Mouse (Mus musculus) cortical plate, adult 2 months (tissue): ENCODE measurements around the gene Nipal3.

Source experiments
- CTCF ChIP-seq: fragments of 200-500 bp; IDR thresholded peaks from 2 replicates; pipeline ENCODE4 v1.5.1; 2011; ENCODE audit warnings: mild to moderate bottlenecking, control low read depth, low read length; ENCODE audit not compliant: insufficient read depth; ENCODE audit errors: extremely low read depth
- POLR2A ChIP-seq: fragments of 200-500 bp; IDR thresholded peaks from 2 replicates; pipeline ENCODE4 v1.6.1; 2011; ENCODE audit warnings: mild to moderate bottlenecking, low read length, control low read depth; ENCODE audit not compliant: insufficient read depth; ENCODE audit errors: extremely low read depth

- TF ChIP-seq CTCF (no peak), POLR2A (no peak)
Observed at GRCm38 (mm10) chr4:135489256-135489655, 5.6 kb downstream of the Nipal3 start.
